Comparison of ENCODE assay signal across 16 mouse cellular contexts in genomic region chr6:30528800-30529199, GRCm38 (mm10). TPM values are rescaled to one million over a fixed set of nuclear protein-coding genes. Genes with fewer than 3 reads are reported as not detected.
A peak's percentile ranks its signal among the peaks of the same experiment; 100 is the strongest.
DNase-seq lines count a peak whose midpoint lies in the region; ATAC-seq and TF ChIP-seq lines count a peak whose summit lies in the region.
"Had no signal": no experiment of that assay in that cellular context is flagged by ENCODE, and none has a peak within 500 bp of the region (broad histone marks: within the 10 kb centered on the region; RNA-seq: fewer than 3 reads in every experiment).

No protein-coding gene starts in this region.

- no peak for ATAC-seq in hindbrain, embryonic 14.5 days (ENCODE audit: low FRiP score)
- no peak for ATAC-seq in midbrain, postnatal 0 days (ENCODE audit: low FRiP score)
- no peak for ATAC-seq in embryonic facial prominence, embryonic 13.5 days (ENCODE audit: insufficient number of reproducible peaks, insufficient read depth, low FRiP score, low TSS enrichment, low read depth)
- no peak for ATAC-seq in stomach, embryonic 15.5 days (ENCODE audit: insufficient read depth, low FRiP score, low read depth)
- no peak for ATAC-seq in inflammation-experienced regulatory T-cells, adult 6 months

- H3K4me1 ChIP-seq in hindbrain, embryonic 10.5 days (replicated peaks), result peaks cover 51% of the 10 kb centered on the region
- peaks cover 11% of the 10 kb centered on the region; the same call in 1 of the 2 replicates for H3K4me1 ChIP-seq in hindbrain, embryonic 14.5 days (replicated peaks; ENCODE audit: control insufficient read depth, insufficient read depth, low read length)
- peaks cover 48% of the 10 kb centered on the region for H3K4me1 ChIP-seq in midbrain, embryonic 10.5 days
- H3K4me1 ChIP-seq in midbrain, postnatal 0 days (ENCODE audit: insufficient read depth, low read length), result peaks cover 2% of the 10 kb centered on the region; the same call in 1 of the 2 replicates
- peaks cover 50% of the 10 kb centered on the region for H3K4me1 ChIP-seq in embryonic facial prominence, embryonic 13.5 days
- peaks cover 20% of the 10 kb centered on the region; the same call in 1 of the 2 replicates for H3K4me1 ChIP-seq in stomach, embryonic 15.5 days
- H3K4me1 ChIP-seq: liver, embryonic 15.5 days had no signal

- TF ChIP-seq CTCF in midbrain, postnatal 0 days (IDR thresholded peaks at IDR 0.05), result no peak

- DNase-seq in hindbrain, embryonic 10.5 days (ENCODE audit: low spot score), result no peak
- no peak for DNase-seq in hindbrain, embryonic 14.5 days (ENCODE audit: low spot score)
- no peak for DNase-seq in midbrain, embryonic 10.5 days (ENCODE audit: low spot score)
- no peak for DNase-seq in midbrain, postnatal 0 days (ENCODE audit: low spot score)
- DNase-seq: adrenal gland, postnatal 25 days; cerebellum, adult 8-10 months; kidney, adult 18-20 months; right cerebral cortex, postnatal 25 days had no signal

- peak overlapping the region; percentile 53 for H3K27ac ChIP-seq in hindbrain, embryonic 10.5 days
- no peak overlapping the region for H3K27ac ChIP-seq in hindbrain, embryonic 14.5 days
- peak overlapping the region; percentile 35 for H3K27ac ChIP-seq in midbrain, embryonic 10.5 days (replicated peaks)
- no peak overlapping the region for H3K27ac ChIP-seq in midbrain, postnatal 0 days (ENCODE audit: low read depth, low read length)
- H3K27ac ChIP-seq in embryonic facial prominence, embryonic 13.5 days, result peak overlapping the region; percentile 70
- H3K27ac ChIP-seq in stomach, embryonic 15.5 days, result peak overlapping the region; percentile 32; the same call in 1 of the 2 replicates
- H3K27ac ChIP-seq: liver, embryonic 15.5 days; midbrain, embryonic 12.5 days; neural tube, embryonic 13.5 days had no signal

- no peaks in the 10 kb centered on the region for H3K27me3 ChIP-seq in hindbrain, embryonic 10.5 days (ENCODE audit: insufficient read depth, poor library complexity, severe bottlenecking)
- H3K27me3 ChIP-seq in hindbrain, embryonic 14.5 days (ENCODE audit: control insufficient read depth, insufficient read depth, low read length), result no peaks in the 10 kb centered on the region
- H3K27me3 ChIP-seq in midbrain, embryonic 10.5 days (ENCODE audit: low read depth, poor library complexity, severe bottlenecking), result no peaks in the 10 kb centered on the region
- H3K27me3 ChIP-seq in midbrain, postnatal 0 days (ENCODE audit: insufficient read depth, low read length), result no peaks in the 10 kb centered on the region
- no peaks in the 10 kb centered on the region for H3K27me3 ChIP-seq in embryonic facial prominence, embryonic 13.5 days
- no peaks in the 10 kb centered on the region for H3K27me3 ChIP-seq in stomach, embryonic 15.5 days (replicated peaks)
- H3K27me3 ChIP-seq: CH12.LX; midbrain, embryonic 12.5 days; neural tube, embryonic 13.5 days had no signal

- no peak overlapping the region for H3K4me2 ChIP-seq in hindbrain, embryonic 14.5 days (replicated peaks)
- no peak overlapping the region for H3K4me2 ChIP-seq in midbrain, postnatal 0 days (ENCODE audit: low read depth, low read length, poor library complexity, severe bottlenecking)
- H3K4me2 ChIP-seq in embryonic facial prominence, embryonic 13.5 days, result no peak overlapping the region
- no peak overlapping the region for H3K4me2 ChIP-seq in stomach, embryonic 15.5 days
- H3K4me2 ChIP-seq: liver, embryonic 15.5 days; midbrain, embryonic 12.5 days; neural tube, embryonic 13.5 days had no signal

- no peak overlapping the region for H3K9ac ChIP-seq in hindbrain, embryonic 14.5 days
- no peak overlapping the region for H3K9ac ChIP-seq in midbrain, postnatal 0 days (replicated peaks; ENCODE audit: low read length, poor library complexity, severe bottlenecking)
- H3K9ac ChIP-seq in embryonic facial prominence, embryonic 13.5 days, result no peak overlapping the region
- no peak overlapping the region for H3K9ac ChIP-seq in stomach, embryonic 15.5 days
- H3K9ac ChIP-seq: liver, embryonic 15.5 days; midbrain, embryonic 12.5 days; neural tube, embryonic 13.5 days had no signal

- no peak overlapping the region for H3K4me3 ChIP-seq in hindbrain, embryonic 10.5 days
- H3K4me3 ChIP-seq in hindbrain, embryonic 14.5 days (replicated peaks; ENCODE audit: low read length), result no peak overlapping the region
- H3K4me3 ChIP-seq in midbrain, embryonic 10.5 days, result no peak overlapping the region
- no peak overlapping the region for H3K4me3 ChIP-seq in midbrain, postnatal 0 days (ENCODE audit: low read depth, low read length)
- no peak overlapping the region for H3K4me3 ChIP-seq in embryonic facial prominence, embryonic 13.5 days
- H3K4me3 ChIP-seq in stomach, embryonic 15.5 days (replicated peaks), result no peak overlapping the region
- H3K4me3 ChIP-seq: liver, embryonic 15.5 days; midbrain, embryonic 12.5 days; neural tube, embryonic 13.5 days had no signal

- H3K9me3 ChIP-seq in hindbrain, embryonic 10.5 days, result no peaks in the 10 kb centered on the region
- no peaks in the 10 kb centered on the region for H3K9me3 ChIP-seq in hindbrain, embryonic 14.5 days (ENCODE audit: control insufficient read depth, low read length)
- H3K9me3 ChIP-seq in midbrain, embryonic 10.5 days (replicated peaks), result no peaks in the 10 kb centered on the region
- H3K9me3 ChIP-seq in midbrain, postnatal 0 days (ENCODE audit: low read length), result no peaks in the 10 kb centered on the region
- H3K9me3 ChIP-seq in embryonic facial prominence, embryonic 13.5 days, result no peaks in the 10 kb centered on the region
- H3K9me3 ChIP-seq in stomach, embryonic 15.5 days, result no peaks in the 10 kb centered on the region
- H3K9me3 ChIP-seq: liver, embryonic 15.5 days; midbrain, embryonic 12.5 days; neural tube, embryonic 13.5 days had no signal

- no peaks in the 10 kb centered on the region for H3K36me3 ChIP-seq in hindbrain, embryonic 10.5 days
- no peaks in the 10 kb centered on the region for H3K36me3 ChIP-seq in hindbrain, embryonic 14.5 days (replicated peaks; ENCODE audit: control insufficient read depth, insufficient read depth)
- H3K36me3 ChIP-seq in midbrain, embryonic 10.5 days, result no peaks in the 10 kb centered on the region
- H3K36me3 ChIP-seq in midbrain, postnatal 0 days (ENCODE audit: insufficient read depth, low read length), result no peaks in the 10 kb centered on the region
- no peaks in the 10 kb centered on the region for H3K36me3 ChIP-seq in embryonic facial prominence, embryonic 13.5 days
- H3K36me3 ChIP-seq in stomach, embryonic 15.5 days, result no peaks in the 10 kb centered on the region
- H3K36me3 ChIP-seq: liver, embryonic 15.5 days; midbrain, embryonic 12.5 days; neural tube, embryonic 13.5 days had no signal

- WGBS in hindbrain, embryonic 10.5 days, result 70% methylated on average over 6 of the region's 6 CpGs
- WGBS in hindbrain, embryonic 14.5 days, result 76% methylated on average over 6 of the region's 6 CpGs
- 73% methylated on average over 6 of the region's 6 CpGs for WGBS in midbrain, embryonic 10.5 days
- 70% methylated on average over 6 of the region's 6 CpGs for WGBS in midbrain, postnatal 0 days
- WGBS in embryonic facial prominence, embryonic 13.5 days, result 42% methylated on average over 6 of the region's 6 CpGs
- 60% methylated on average over 6 of the region's 6 CpGs for WGBS in stomach, embryonic 15.5 days

RNA-seq across cellular contexts. Expression of gene Cpa2, which starts 12.6 kb away (rescaled TPM):
- polyA plus RNA-seq in hindbrain, embryonic 10.5 days (2016; fragmentation: Nextera tagmentation; extraction: Ambion mirVana), result 19.6 and 20.0 TPM in 2 replicates
- 7.1 and 8.4 TPM in 2 replicates for polyA plus RNA-seq in hindbrain, embryonic 14.5 days (2014; fragmentation: Nextera tagmentation; extraction: Ambion mirVana)
- 22.0 and 22.8 TPM in 2 replicates for polyA plus RNA-seq in midbrain, embryonic 10.5 days (2016; fragmentation: Nextera tagmentation; extraction: Ambion mirVana)
- 6.2 and 9.3 TPM in 2 replicates for total RNA-seq in midbrain, postnatal 0 days (2014; rRNA removed)
- 13.0 and 15.2 TPM in 2 replicates for polyA plus RNA-seq in midbrain, postnatal 0 days (2015; fragmentation: Nextera tagmentation; extraction: Ambion mirVana)
- 6.3 and 6.4 TPM in 2 replicates for polyA plus RNA-seq in embryonic facial prominence, embryonic 13.5 days (2015; fragmentation: Nextera tagmentation; extraction: Ambion mirVana)
- 765 and 1,219 TPM in 2 replicates for polyA plus RNA-seq in stomach, embryonic 15.5 days (2015; fragmentation: Nextera tagmentation; extraction: Ambion mirVana)
- polyA plus RNA-seq in inflammation-experienced regulatory T-cells, adult 6 months (2017; shearing (Covaris generic)), result under 1 TPM in 1 of 3 experiments, not detected in 2; 0.71 TPM
- total RNA-seq: CH12.LX had no signal

RNA-seq across cellular contexts. Expression of gene Ssmem1, which starts 19.2 kb away (rescaled TPM):
- polyA plus RNA-seq in hindbrain, embryonic 10.5 days (2016; fragmentation: Nextera tagmentation; extraction: Ambion mirVana), result 0.34 and 0.35 TPM in 2 replicates
- polyA plus RNA-seq in hindbrain, embryonic 14.5 days (2014; fragmentation: Nextera tagmentation; extraction: Ambion mirVana), result 0.19 TPM in 1 of 2 replicates, not detected in the other
- 0.22 and 0.36 TPM in 2 replicates for polyA plus RNA-seq in midbrain, embryonic 10.5 days (2016; fragmentation: Nextera tagmentation; extraction: Ambion mirVana)
- 0.28 TPM in 1 of 2 replicates, not detected in the other for total RNA-seq in midbrain, postnatal 0 days (2014; rRNA removed)
- 0.15 and 0.19 TPM in 2 replicates for polyA plus RNA-seq in midbrain, postnatal 0 days (2015; fragmentation: Nextera tagmentation; extraction: Ambion mirVana)
- 0.23 TPM in 1 of 2 replicates, not detected in the other for polyA plus RNA-seq in embryonic facial prominence, embryonic 13.5 days (2015; fragmentation: Nextera tagmentation; extraction: Ambion mirVana)
- 0.09 TPM in 1 of 2 replicates, not detected in the other for polyA plus RNA-seq in stomach, embryonic 15.5 days (2015; fragmentation: Nextera tagmentation; extraction: Ambion mirVana)
- not detected for polyA plus RNA-seq in inflammation-experienced regulatory T-cells, adult 6 months (2017; shearing (Covaris generic))
- polyA plus RNA-seq: neural tube, embryonic 13.5 days had no signal

RNA-seq across cellular contexts. Expression of gene Tmem209, which starts 19.2 kb away (rescaled TPM):
- polyA plus RNA-seq in hindbrain, embryonic 10.5 days (2016; fragmentation: Nextera tagmentation; extraction: Ambion mirVana), result 38.3 and 40.3 TPM in 2 replicates
- polyA plus RNA-seq in hindbrain, embryonic 14.5 days (2014; fragmentation: Nextera tagmentation; extraction: Ambion mirVana), result 32.9 and 33.2 TPM in 2 replicates
- polyA plus RNA-seq in midbrain, embryonic 10.5 days (2016; fragmentation: Nextera tagmentation; extraction: Ambion mirVana), result 47.8 and 52.7 TPM in 2 replicates
- total RNA-seq in midbrain, postnatal 0 days (2014; rRNA removed), result 37.4 and 50.3 TPM in 2 replicates
- polyA plus RNA-seq in midbrain, postnatal 0 days (2015; fragmentation: Nextera tagmentation; extraction: Ambion mirVana), result 22.8 and 23.1 TPM in 2 replicates
- polyA plus RNA-seq in embryonic facial prominence, embryonic 13.5 days (2015; fragmentation: Nextera tagmentation; extraction: Ambion mirVana), result 30.4 and 35.4 TPM in 2 replicates
- 28.5 and 33.7 TPM in 2 replicates for polyA plus RNA-seq in stomach, embryonic 15.5 days (2015; fragmentation: Nextera tagmentation; extraction: Ambion mirVana)
- polyA plus RNA-seq in inflammation-experienced regulatory T-cells, adult 6 months (2017; shearing (Covaris generic)), result 10 to 100 TPM; 56.2 to 68.8 (median 61.0) TPM

RNA-seq across cellular contexts. Expression of gene Cpa4, which starts 39.4 kb away (rescaled TPM):
- polyA plus RNA-seq in hindbrain, embryonic 10.5 days (2016; fragmentation: Nextera tagmentation; extraction: Ambion mirVana), result 1.4 and 2.5 TPM in 2 replicates
- 1.2 TPM in 2 replicates for polyA plus RNA-seq in hindbrain, embryonic 14.5 days (2014; fragmentation: Nextera tagmentation; extraction: Ambion mirVana)
- polyA plus RNA-seq in midbrain, embryonic 10.5 days (2016; fragmentation: Nextera tagmentation; extraction: Ambion mirVana), result 1.3 and 2.3 TPM in 2 replicates
- 0.42 and 0.49 TPM in 2 replicates for total RNA-seq in midbrain, postnatal 0 days (2014; rRNA removed)
- polyA plus RNA-seq in midbrain, postnatal 0 days (2015; fragmentation: Nextera tagmentation; extraction: Ambion mirVana), result 0.75 and 0.79 TPM in 2 replicates
- polyA plus RNA-seq in embryonic facial prominence, embryonic 13.5 days (2015; fragmentation: Nextera tagmentation; extraction: Ambion mirVana), result 0.83 and 1.4 TPM in 2 replicates
- polyA plus RNA-seq in stomach, embryonic 15.5 days (2015; fragmentation: Nextera tagmentation; extraction: Ambion mirVana), result 0.83 TPM in 2 replicates
- not detected for polyA plus RNA-seq in inflammation-experienced regulatory T-cells, adult 6 months (2017; shearing (Covaris generic))
- total RNA-seq: CH12.LX; granulocyte monocyte progenitor cell, adult 5-6 weeks had no signal

Comparison
In these comparisons a context has a peak if more than half of its experiments do, and no peak if none do; other contexts are left out.
1. H3K27ac ChIP-seq: peak in hindbrain, embryonic 10.5 days (single experiment), midbrain, embryonic 10.5 days (single experiment), embryonic facial prominence, embryonic 13.5 days (single experiment) and stomach, embryonic 15.5 days (single experiment); none in hindbrain, embryonic 14.5 days (single experiment) and midbrain, postnatal 0 days (single experiment).
2. RNA of gene Cpa2, which starts 12.6 kb away (polyA plus RNA-seq): 765 to 1,219 TPM in stomach, embryonic 15.5 days; 22.0 to 22.8 TPM in midbrain, embryonic 10.5 days, 19.6 to 20.0 TPM in hindbrain, embryonic 10.5 days, 13.0 to 15.2 TPM in midbrain, postnatal 0 days, 7.1 to 8.4 TPM in hindbrain, embryonic 14.5 days, 6.3 to 6.4 TPM in embryonic facial prominence, embryonic 13.5 days and 0.71 TPM in inflammation-experienced regulatory T-cells, adult 6 months; every median in the first group is over 10 times any median in the second.